Mouse (Mus musculus) hindbrain, embryonic 15.5 days (tissue): ENCODE measurements at regions not wholly inside any gene's neighbourhood (a gene's known extent, or its start where the extent isn't known, plus 50 kb on each side); places are given as distances from the start of the nearest gene placed in this dataset.

Source experiments
- ATAC-seq: fragments of 200-750 bp; cut with Nextera tagmentation; 2 replicates; pipeline ENCODE4 v1.8.0; 2017; ENCODE audit warnings: low read depth, moderate number of reproducible peaks, moderate TSS enrichment; ENCODE audit not compliant: low FRiP score
- H3K27ac ChIP-seq: fragments of 300-500 bp; sonication (generic); replicated peaks from 2 replicates; pipeline ENCODE4 v1.5.1; 2015; ENCODE audit warnings: mild to moderate bottlenecking, inconsistent platforms
- H3K27me3 ChIP-seq: fragments of 300-500 bp; sonication (generic); 2 replicates; pipeline ENCODE4 v1.6.1; 2015; ENCODE audit warnings: control low read depth, inconsistent platforms
- H3K36me3 ChIP-seq: fragments of 300-500 bp; sonication (generic); 2 replicates; pipeline ENCODE4 v1.6.1; 2015; ENCODE audit warnings: control low read depth, inconsistent platforms
- H3K4me1 ChIP-seq: fragments of 300-500 bp; sonication (generic); replicated peaks from 2 replicates; pipeline ENCODE4 v1.6.1; 2015; ENCODE audit warnings: control low read depth, inconsistent platforms
- H3K4me2 ChIP-seq: fragments of 300-500 bp; sonication (generic); 2 replicates; pipeline ENCODE4 v1.6.1; 2015; ENCODE audit warnings: moderate library complexity, mild to moderate bottlenecking, inconsistent platforms
- H3K4me3 ChIP-seq: fragments of 300-500 bp; sonication (generic); 2 replicates; pipeline ENCODE4 v1.5.1; 2015; ENCODE audit warnings: mild to moderate bottlenecking, inconsistent platforms
- H3K9ac ChIP-seq: fragments of 300-500 bp; sonication (generic); 2 replicates; pipeline ENCODE4 v1.6.1; 2015; ENCODE audit warnings: inconsistent platforms
- H3K9me3 ChIP-seq: fragments of 300-500 bp; sonication (generic); 2 replicates; pipeline ENCODE4 v1.6.1; 2016; ENCODE audit warnings: control low read depth, inconsistent platforms
- WGBS: fragments of 180-500 bp; shearing (Covaris S2); methylation state at CpG from one replicate; pipeline ENCODE4 v1.1.7; 2015; 5-methylcytosine and 5-hydroxymethylcytosine counted together

GRCm38 (mm10) chr9:120628794-120629560, 57.7 kb downstream of the Rpl14 start:
- no peak for ATAC-seq
- H3K9ac ChIP-seq, result no peak overlapping the region
- no peaks in the 10 kb centered on the region for H3K36me3 ChIP-seq
- WGBS, result 40% methylated on average over 12 of the region's 12 CpGs
- H3K4me3 ChIP-seq, result no peak overlapping the region
- H3K4me1 ChIP-seq, result 0 out of 2 replicates have a peak, but pooled peaks cover 4% of the 10 kb centered on the region
- H3K4me2 ChIP-seq, result no peak overlapping the region
- H3K27ac ChIP-seq, result no peak overlapping the region
- no peaks in the 10 kb centered on the region for H3K27me3 ChIP-seq
- 0 out of 2 replicates have a peak, but pooled peaks cover 6% of the 10 kb centered on the region for H3K9me3 ChIP-seq

GRCm38 (mm10) chr9:120629609-120630008, 58.4 kb downstream of the Rpl14 start:
- 69% methylated on average over 11 of the region's 11 CpGs for WGBS

GRCm38 (mm10) chr9:120632821-120633220, 61.6 kb downstream of the Rpl14 start:
- ATAC-seq, result no peak
- no peaks in the 10 kb centered on the region for H3K9me3 ChIP-seq
- H3K4me1 ChIP-seq, result 0 out of 2 replicates have a peak, but pooled peaks cover 4% of the 10 kb centered on the region
- no peak overlapping the region for H3K4me3 ChIP-seq
- H3K9ac ChIP-seq, result no peak overlapping the region
- no peaks in the 10 kb centered on the region for H3K27me3 ChIP-seq
- H3K36me3 ChIP-seq, result no peaks in the 10 kb centered on the region
- H3K4me2 ChIP-seq, result no peak overlapping the region
- 55% methylated on average over 10 of the region's 10 CpGs for WGBS
- H3K27ac ChIP-seq, result no peak overlapping the region

More at GRCm38 (mm10) chr9:120629609-120630008, 58.4 kb downstream of the Rpl14 start:
- Histone ChIP-seq H3K9me3 (0 out of 2 replicates have a peak, but pooled peaks cover 6% of the 10 kb centered on the region), H3K27ac (no peak overlapping the region), H3K9ac (no peak overlapping the region), H3K4me2 (no peak overlapping the region), H3K4me1 (0 out of 2 replicates have a peak, but pooled peaks cover 4% of the 10 kb centered on the region), H3K36me3 (no peaks in the 10 kb centered on the region), H3K27me3 (no peaks in the 10 kb centered on the region), H3K4me3 (no peak overlapping the region)
- no peak for ATAC-seq

- H3K27ac ChIP-seq, result no peak overlapping the region
- no peak overlapping the region for H3K4me2 ChIP-seq
- peaks cover 5% of the 10 kb centered on the region; the same call in 1 of the 2 replicates for H3K4me1 ChIP-seq
- no peaks in the 10 kb centered on the region for H3K9me3 ChIP-seq
- H3K36me3 ChIP-seq, result no peaks in the 10 kb centered on the region
- 75% methylated on average over 4 of the region's 4 CpGs for WGBS
- no peak overlapping the region for H3K9ac ChIP-seq
- H3K4me3 ChIP-seq, result no peak overlapping the region
- no peaks in the 10 kb centered on the region for H3K27me3 ChIP-seq
- no peak for ATAC-seq
Observed at GRCm38 (mm10) chr9:120642656-120643055, 71.4 kb downstream of the Rpl14 start.

GRCm38 (mm10) chr9:120643371-120643770, 72.1 kb downstream of the Rpl14 start:
- Histone ChIP-seq H3K4me2 (no peak overlapping the region), H3K4me3 (no peak overlapping the region), H3K4me1 (peaks cover 5% of the 10 kb centered on the region; the same call in 1 of the 2 replicates), H3K9ac (no peak overlapping the region), H3K36me3 (no peaks in the 10 kb centered on the region), H3K9me3 (no peaks in the 10 kb centered on the region), H3K27me3 (no peaks in the 10 kb centered on the region), H3K27ac (no peak overlapping the region)
- WGBS, result 75% methylated on average over 3 of the region's 3 CpGs
- no peak for ATAC-seq

GRCm38 (mm10) chr9:120645776-120646175, 74.5 kb downstream of the Rpl14 start:
- H3K9ac ChIP-seq, result no peak overlapping the region
- no peak overlapping the region for H3K4me2 ChIP-seq
- no peak for ATAC-seq
- peaks cover 5% of the 10 kb centered on the region; the same call in 1 of the 2 replicates for H3K4me1 ChIP-seq
- H3K27me3 ChIP-seq, result no peaks in the 10 kb centered on the region
- no peak overlapping the region for H3K4me3 ChIP-seq
- H3K9me3 ChIP-seq, result no peaks in the 10 kb centered on the region
- WGBS, result 95% methylated on average over 10 of the region's 10 CpGs
- H3K36me3 ChIP-seq, result no peaks in the 10 kb centered on the region
- no peak overlapping the region for H3K27ac ChIP-seq

GRCm38 (mm10) chr9:120646806-120647667, 75.8 kb downstream of the Rpl14 start:
- Histone ChIP-seq H3K4me3 (no peak overlapping the region), H3K9me3 (no peaks in the 10 kb centered on the region), H3K4me1 (peaks cover 5% of the 10 kb centered on the region; the same call in 1 of the 2 replicates), H3K27ac (peak overlapping the region; percentile 46), H3K27me3 (no peaks in the 10 kb centered on the region), H3K9ac (no peak overlapping the region), H3K4me2 (no peak overlapping the region), H3K36me3 (no peaks in the 10 kb centered on the region)
- WGBS, result 60% methylated on average over 10 of the region's 10 CpGs
- peak; percentile 59; the same call in 1 of the 2 replicates for ATAC-seq

- Histone ChIP-seq H3K27me3 (no peaks in the 10 kb centered on the region), H3K4me1 (peaks cover 9% of the 10 kb centered on the region), H3K36me3 (no peaks in the 10 kb centered on the region), H3K9ac (no peak overlapping the region), H3K4me3 (no peak overlapping the region), H3K4me2 (no peak overlapping the region), H3K27ac (peak overlapping the region; percentile 46; the same call in 1 of the 2 replicates), H3K9me3 (no peaks in the 10 kb centered on the region)
- no peak for ATAC-seq
- 80% methylated on average over 7 of the region's 7 CpGs for WGBS
Observed at GRCm38 (mm10) chr9:120647668-120647955, 76.4 kb downstream of the Rpl14 start.

GRCm38 (mm10) chr9:120652733-120653132, 81.5 kb downstream of the Rpl14 start:
- WGBS, result 44% methylated on average over 14 of the region's 14 CpGs
- no peaks in the 10 kb centered on the region for H3K36me3 ChIP-seq
- H3K4me2 ChIP-seq, result no peak overlapping the region; the same call in 1 of the 2 replicates
- H3K27me3 ChIP-seq, result no peaks in the 10 kb centered on the region
- 0 out of 2 replicates have a peak, but pooled peaks have one; percentile 40 for ATAC-seq
- no peaks in the 10 kb centered on the region for H3K9me3 ChIP-seq
- H3K4me1 ChIP-seq, result peaks cover 21% of the 10 kb centered on the region
- H3K4me3 ChIP-seq, result no peak overlapping the region
- H3K9ac ChIP-seq, result no peak overlapping the region
- no peak overlapping the region for H3K27ac ChIP-seq

GRCm38 (mm10) chr9:120653170-120653569, 81.9 kb downstream of the Rpl14 start:
- no peaks in the 10 kb centered on the region for H3K27me3 ChIP-seq
- peak; percentile 76 for ATAC-seq
- no peaks in the 10 kb centered on the region for H3K36me3 ChIP-seq
- H3K4me2 ChIP-seq, result peak overlapping the region; percentile 6; the same call in 1 of the 2 replicates
- H3K9ac ChIP-seq, result no peak overlapping the region
- WGBS, result 26% methylated on average over 5 of the region's 5 CpGs
- no peaks in the 10 kb centered on the region for H3K9me3 ChIP-seq
- H3K27ac ChIP-seq, result no peak overlapping the region
- peaks cover 21% of the 10 kb centered on the region for H3K4me1 ChIP-seq
- H3K4me3 ChIP-seq, result no peak overlapping the region

GRCm38 (mm10) chr9:120654736-120655135, 83.5 kb downstream of the Rpl14 start:
- Histone ChIP-seq H3K27me3 (no peaks in the 10 kb centered on the region), H3K9ac (no peak overlapping the region), H3K36me3 (no peaks in the 10 kb centered on the region), H3K4me1 (peaks cover 21% of the 10 kb centered on the region), H3K27ac (no peak overlapping the region), H3K4me3 (no peak overlapping the region), H3K4me2 (no peak overlapping the region), H3K9me3 (no peaks in the 10 kb centered on the region)
- 48% methylated on average over 1 of the region's 1 CpGs for WGBS
- no peak for ATAC-seq

- WGBS, result 15% methylated on average over 6 of the region's 6 CpGs
- no peak for ATAC-seq
- Histone ChIP-seq H3K27ac (no peak overlapping the region), H3K4me2 (no peak overlapping the region), H3K27me3 (no peaks in the 10 kb centered on the region), H3K36me3 (no peaks in the 10 kb centered on the region), H3K4me1 (peaks cover 21% of the 10 kb centered on the region), H3K9ac (no peak overlapping the region), H3K9me3 (no peaks in the 10 kb centered on the region), H3K4me3 (no peak overlapping the region)
Observed at GRCm38 (mm10) chr9:120656976-120657375, 85.7 kb downstream of the Rpl14 start.
